Mouse (Mus musculus) G1E (cell line): Measurements from ENCODE around the gene Lrp1.

Source experiments
- CTCF ChIP-seq: IDR thresholded peaks from 2 replicates; pipeline ENCODE4 v1.5.1; 2012; ENCODE audit warnings: low read depth, low read length, inconsistent platforms, mixed read lengths
- GATA1 ChIP-seq: IDR thresholded peaks from 2 replicates; pipeline ENCODE4 v1.6.1; 2012; ENCODE audit warnings: borderline replicate concordance, low read length, inconsistent platforms, mixed read lengths
- TAL1 ChIP-seq: conservative IDR thresholded peaks from 2 replicates; pipeline ENCODE4 v1.6.1; 2012; ENCODE audit warnings: low read depth, low read length, inconsistent platforms, mixed read lengths

- TF ChIP-seq CTCF (no peak), GATA1 (no peak), TAL1 (no peak)
These were observed 11.8 kb upstream of the Lrp1 start for GRCm38 (mm10) chr10:127632668-127633271.
